Mouse (Mus musculus) liver, embryonic 16.5 days (tissue): ENCODE data around the gene Pigh. TPM values are rescaled to one million over a fixed set of nuclear protein-coding genes. Genes with fewer than 3 reads are reported as not detected.
A peak's percentile ranks its signal among the peaks of the same experiment; 100 is the strongest.

Experiments
- ATAC-seq: fragments of 200-750 bp; cut with Nextera tagmentation; 2 replicates; pipeline ENCODE4 v1.8.0; 2017; ENCODE audit warnings: low read depth, mild to moderate bottlenecking, moderate number of reproducible peaks, moderate library complexity
- H3K27ac ChIP-seq: fragments of 300-500 bp; sonication (generic); 2 replicates; pipeline ENCODE4 v1.5.1; 2014; ENCODE audit warnings: mild to moderate bottlenecking, low read length
- H3K27me3 ChIP-seq: fragments of 300-500 bp; sonication (generic); 2 replicates; pipeline ENCODE4 v1.6.1; 2014; ENCODE audit warnings: low read depth, low read length, mixed read lengths; ENCODE audit not compliant: control insufficient read depth, insufficient read depth
- H3K36me3 ChIP-seq: fragments of 300-500 bp; sonication (generic); 2 replicates; pipeline ENCODE4 v1.6.1; 2014; ENCODE audit warnings: mild to moderate bottlenecking; ENCODE audit not compliant: control insufficient read depth, insufficient read depth
- H3K4me1 ChIP-seq: fragments of 300-500 bp; sonication (generic); 2 replicates; pipeline ENCODE4 v1.6.1; 2014; ENCODE audit warnings: low read depth, low read length, mixed read lengths; ENCODE audit not compliant: control insufficient read depth
- H3K4me2 ChIP-seq: fragments of 300-500 bp; sonication (generic); 2 replicates; pipeline ENCODE4 v1.6.1; 2014; ENCODE audit warnings: low read depth, low read length, mixed read lengths
- H3K4me3 ChIP-seq: fragments of 300-500 bp; sonication (generic); 2 replicates; pipeline ENCODE4 v1.5.1; 2014; ENCODE audit warnings: low read depth, mild to moderate bottlenecking, low read length
- H3K9ac ChIP-seq: fragments of 300-500 bp; sonication (generic); 2 replicates; pipeline ENCODE4 v1.6.1; 2014; ENCODE audit warnings: low read depth, low read length
- H3K9me3 ChIP-seq: fragments of 300-500 bp; sonication (generic); replicated peaks from 2 replicates; pipeline ENCODE4 v1.6.1; 2016; ENCODE audit warnings: low read length; ENCODE audit not compliant: control insufficient read depth
- WGBS: fragments of 180-500 bp; shearing (Covaris S2); extraction: QIAGEN DNeasy Blood & Tissue Kit; methylation state at CpG from one replicate; pipeline ENCODE4 v1.1.7; 2014; ENCODE audit not compliant: insufficient replicate concordance; 5-methylcytosine and 5-hydroxymethylcytosine counted together
- polyA plus RNA-seq: library from polyadenylated mRNA; unstranded; fragments of >200 nt; fragmentation: Nextera tagmentation; extraction: Ambion mirVana; gene quantifications from 2 replicates; pipeline ENCODE4 v1.2.1, GENCODE M21; 2015

Pigh gene
- 5.1 and 5.4 TPM in 2 replicates for polyA plus RNA-seq

- peak; percentile 94 for ATAC-seq
- Histone ChIP-seq H3K4me1 (peaks cover 4% of the 10 kb centered on the region; the same call in 1 of the 2 replicates), H3K4me3 (peak within 1 kb of the TSS; percentile 85), H3K9me3 (no peaks in the 10 kb centered on the region), H3K36me3 (no peaks in the 10 kb centered on the region), H3K27ac (peak within 1 kb of the TSS; percentile 36; the same call in 1 of the 2 replicates), H3K4me2 (peak within 1 kb of the TSS; percentile 76), H3K9ac (peak within 1 kb of the TSS; percentile 88), H3K27me3 (no peaks in the 10 kb centered on the region)
- under 1% methylated on average over 52 of the region's 53 CpGs for WGBS
Observed at GRCm38 (mm10) chr12:79089182-79089812, at the start of gene Pigh. Gene Pigh (minus strand): TSS chr12:79089651.

- Histone ChIP-seq H3K4me1 (no peaks in the 10 kb centered on the region), H3K9me3 (no peaks in the 10 kb centered on the region), H3K4me2 (no peak overlapping the region), H3K27me3 (no peaks in the 10 kb centered on the region; the same call in 1 of the 2 replicates), H3K9ac (no peak overlapping the region), H3K4me3 (no peak overlapping the region), H3K36me3 (no peaks in the 10 kb centered on the region), H3K27ac (no peak overlapping the region)
- ATAC-seq = no peak
Observed at GRCm38 (mm10) chr12:79138999-79139398, 49.5 kb upstream of the Pigh start.

- no peak overlapping the region for H3K4me3 ChIP-seq
- H3K4me1 ChIP-seq = no peaks in the 10 kb centered on the region
- no peak overlapping the region for H3K27ac ChIP-seq
- H3K9ac ChIP-seq = no peak overlapping the region
- H3K27me3 ChIP-seq = peaks cover 14% of the 10 kb centered on the region
- ATAC-seq = no peak
- WGBS = 60% methylated on average over 7 of the region's 7 CpGs
- no peaks in the 10 kb centered on the region for H3K9me3 ChIP-seq
- H3K36me3 ChIP-seq = no peaks in the 10 kb centered on the region
- no peak overlapping the region for H3K4me2 ChIP-seq
Observed at GRCm38 (mm10) chr12:79136949-79137348, 47.5 kb upstream of the Pigh start.

- peaks cover 32% of the 10 kb centered on the region for H3K27me3 ChIP-seq
- H3K27ac ChIP-seq = no peak overlapping the region
- H3K36me3 ChIP-seq = no peaks in the 10 kb centered on the region
- no peak for ATAC-seq
- no peak overlapping the region for H3K4me3 ChIP-seq
- H3K9ac ChIP-seq = no peak overlapping the region
- H3K4me2 ChIP-seq = no peak overlapping the region
- no peaks in the 10 kb centered on the region for H3K9me3 ChIP-seq
- no peaks in the 10 kb centered on the region for H3K4me1 ChIP-seq
- 32% methylated on average over 4 of the region's 4 CpGs for WGBS
Observed at GRCm38 (mm10) chr12:79135105-79135504, 45.7 kb upstream of the Pigh start.

- Histone ChIP-seq H3K9ac (no peak overlapping the region), H3K27ac (no peak overlapping the region), H3K36me3 (no peaks in the 10 kb centered on the region), H3K4me2 (no peak overlapping the region), H3K9me3 (no peaks in the 10 kb centered on the region), H3K4me3 (no peak overlapping the region), H3K4me1 (no peaks in the 10 kb centered on the region), H3K27me3 (peaks cover 35% of the 10 kb centered on the region)
- no peak for ATAC-seq
- WGBS = 32% methylated on average over 8 of the region's 8 CpGs
Observed at GRCm38 (mm10) chr12:79134676-79135075, 45.2 kb upstream of the Pigh start.

GRCm38 (mm10) chr12:79131706-79132460 is 42.4 kb upstream of the Pigh start:
- 24% methylated on average over 5 of the region's 5 CpGs for WGBS
- Histone ChIP-seq H3K27ac (no peak overlapping the region), H3K9me3 (no peaks in the 10 kb centered on the region), H3K4me1 (no peaks in the 10 kb centered on the region), H3K4me3 (no peak overlapping the region), H3K9ac (no peak overlapping the region), H3K4me2 (no peak overlapping the region), H3K27me3 (peaks cover 38% of the 10 kb centered on the region), H3K36me3 (no peaks in the 10 kb centered on the region)
- no peak for ATAC-seq

- no peaks in the 10 kb centered on the region for H3K4me1 ChIP-seq
- no peak for ATAC-seq
- H3K9me3 ChIP-seq = no peaks in the 10 kb centered on the region
- WGBS = 2% methylated on average over 22 of the region's 22 CpGs
- H3K27me3 ChIP-seq = peaks cover 38% of the 10 kb centered on the region
- H3K4me2 ChIP-seq = peak overlapping the region; percentile 53
- no peak overlapping the region for H3K9ac ChIP-seq
- H3K4me3 ChIP-seq = no peak overlapping the region
- no peak overlapping the region for H3K27ac ChIP-seq
- H3K36me3 ChIP-seq = no peaks in the 10 kb centered on the region
Observed at GRCm38 (mm10) chr12:79131178-79131675, 41.8 kb upstream of the Pigh start.

GRCm38 (mm10) chr12:79130299-79131177 is 41.1 kb upstream of the Pigh start, which contains the start of gene Arg2:
Gene Arg2 (plus strand): TSS chr12:79130777.
- no peak within 1 kb of the TSS for H3K9ac ChIP-seq
- peak within 1 kb of the TSS; percentile 33 for H3K4me3 ChIP-seq
- H3K9me3 ChIP-seq = no peaks in the 10 kb centered on the region
- H3K4me2 ChIP-seq = peak within 1 kb of the TSS; percentile 53
- 2% methylated on average over 47 of the region's 47 CpGs for WGBS
- no peaks in the 10 kb centered on the region for H3K36me3 ChIP-seq
- peak; percentile 37; the same call in 1 of the 2 replicates for ATAC-seq
- no peak within 1 kb of the TSS for H3K27ac ChIP-seq
- H3K27me3 ChIP-seq = peaks cover 38% of the 10 kb centered on the region
- H3K4me1 ChIP-seq = no peaks in the 10 kb centered on the region
